ENCODE assay signal across 13 mouse cellular contexts in the genomic region with DNA sequence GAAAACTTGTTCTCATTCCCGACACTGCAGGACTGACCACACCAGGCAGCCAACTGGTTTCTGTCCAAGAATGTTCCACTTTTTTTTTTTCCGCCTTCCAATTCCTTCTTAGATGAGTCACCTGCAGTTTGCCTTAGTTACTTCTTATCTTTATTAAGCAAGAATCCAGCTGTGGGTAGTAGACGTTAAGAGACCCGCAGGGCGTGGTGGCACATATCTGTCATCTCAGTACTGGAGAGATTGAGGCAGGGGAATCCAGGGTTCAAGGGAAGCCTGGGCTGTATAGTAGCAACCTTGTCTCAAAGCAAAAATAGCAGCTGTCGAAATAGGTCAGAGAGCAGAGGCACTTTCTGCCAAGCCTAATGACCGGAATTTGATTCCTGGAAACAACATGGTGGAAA. TPM values are rescaled to one million over a fixed set of nuclear protein-coding genes. Genes with fewer than 3 reads are reported as not detected.
DNase-seq lines count a peak whose midpoint lies in the region; ATAC-seq and TF ChIP-seq lines count a peak whose summit lies in the region.
"Had no signal": no experiment of that assay in that cellular context is flagged by ENCODE, and none has a peak within 500 bp of the region (broad histone marks: within the 10 kb centered on the region; RNA-seq: fewer than 3 reads in every experiment).

No protein-coding gene starts in this region.

- H3K9me3 ChIP-seq in heart, embryonic 13.5 days, result no peaks in the 10 kb centered on the region
- no peaks in the 10 kb centered on the region for H3K9me3 ChIP-seq in liver, embryonic 16.5 days (replicated peaks; ENCODE audit: control insufficient read depth, low read length)
- no peaks in the 10 kb centered on the region for H3K9me3 ChIP-seq in midbrain, postnatal 0 days (ENCODE audit: low read length)
- no peaks in the 10 kb centered on the region for H3K9me3 ChIP-seq in limb, embryonic 10.5 days (replicated peaks)
- H3K9me3 ChIP-seq: lung, embryonic 15.5 days had no signal

- H3K27ac ChIP-seq in heart, embryonic 13.5 days (replicated peaks), result peak overlapping the region; percentile 42
- peak overlapping the region; percentile 45; the same call in 1 of the 2 replicates for H3K27ac ChIP-seq in liver, embryonic 16.5 days (ENCODE audit: low read length)
- no peak overlapping the region for H3K27ac ChIP-seq in midbrain, postnatal 0 days (ENCODE audit: low read depth, low read length)
- no peak overlapping the region for H3K27ac ChIP-seq in limb, embryonic 10.5 days
- H3K27ac ChIP-seq: lung, embryonic 15.5 days had no signal

- H3K79me3 ChIP-seq in C2C12 (ENCODE audit: low read depth), result peaks cover 41% of the 10 kb centered on the region

- 40% methylated on average over 7 of the region's 7 CpGs for WGBS in heart, embryonic 13.5 days
- 26% methylated on average over 7 of the region's 7 CpGs for WGBS in liver, embryonic 16.5 days (ENCODE audit: insufficient replicate concordance)
- 90% methylated on average over 7 of the region's 7 CpGs for whole genome bisulfite sequencing in midbrain, postnatal 0 days
- 89% methylated on average over 7 of the region's 7 CpGs for WGBS in limb, embryonic 10.5 days

- H3K4me2 ChIP-seq in heart, embryonic 13.5 days, result no peak overlapping the region
- peak overlapping the region; percentile 10 for H3K4me2 ChIP-seq in liver, embryonic 16.5 days (ENCODE audit: low read depth, low read length)
- H3K4me2 ChIP-seq in midbrain, postnatal 0 days (ENCODE audit: low read depth, low read length, poor library complexity, severe bottlenecking), result no peak overlapping the region
- H3K4me2 ChIP-seq: lung, embryonic 15.5 days had no signal

- TF ChIP-seq CTCF in C2C12 (IDR thresholded peaks at IDR 0.05; ENCODE audit: control insufficient read depth, insufficient read depth, insufficient read length), result no peak
- no peak for TF ChIP-seq CTCF in midbrain, postnatal 0 days (IDR thresholded peaks at IDR 0.05)

- ATAC-seq in heart, embryonic 13.5 days (ENCODE audit: extremely low read depth, insufficient number of reproducible peaks, low FRiP score, low TSS enrichment), result no peak
- ATAC-seq in liver, embryonic 16.5 days (ENCODE audit: low read depth), result peak; percentile 84
- no peak for ATAC-seq in midbrain, postnatal 0 days (ENCODE audit: low FRiP score)

- H3K4me3 ChIP-seq in C2C12 (ENCODE audit: insufficient read depth, poor library complexity, severe bottlenecking), result no peak overlapping the region
- no peak overlapping the region for H3K4me3 ChIP-seq in heart, embryonic 13.5 days
- no peak overlapping the region for H3K4me3 ChIP-seq in liver, embryonic 16.5 days (ENCODE audit: low read depth, low read length)
- no peak overlapping the region for H3K4me3 ChIP-seq in midbrain, postnatal 0 days (ENCODE audit: low read depth, low read length)
- no peak overlapping the region for H3K4me3 ChIP-seq in limb, embryonic 10.5 days
- H3K4me3 ChIP-seq: lung, embryonic 15.5 days had no signal

- no peaks in the 10 kb centered on the region for H3K36me3 ChIP-seq in C2C12 (ENCODE audit: control insufficient read depth, insufficient read depth)
- no peaks in the 10 kb centered on the region for H3K36me3 ChIP-seq in heart, embryonic 13.5 days
- H3K36me3 ChIP-seq in liver, embryonic 16.5 days (ENCODE audit: control insufficient read depth, insufficient read depth), result no peaks in the 10 kb centered on the region
- H3K36me3 ChIP-seq in midbrain, postnatal 0 days (ENCODE audit: insufficient read depth, low read length), result no peaks in the 10 kb centered on the region
- no peaks in the 10 kb centered on the region for H3K36me3 ChIP-seq in limb, embryonic 10.5 days
- H3K36me3 ChIP-seq: lung, embryonic 15.5 days had no signal

- H3K9ac ChIP-seq in heart, embryonic 13.5 days, result no peak overlapping the region
- no peak overlapping the region; the same call in 1 of the 2 replicates for H3K9ac ChIP-seq in liver, embryonic 16.5 days (ENCODE audit: low read depth, low read length)
- H3K9ac ChIP-seq in midbrain, postnatal 0 days (replicated peaks; ENCODE audit: low read length, poor library complexity, severe bottlenecking), result no peak overlapping the region
- H3K9ac ChIP-seq: lung, embryonic 15.5 days had no signal

- H3K4me1 ChIP-seq in heart, embryonic 13.5 days, result peaks cover 66% of the 10 kb centered on the region
- peaks cover 41% of the 10 kb centered on the region for H3K4me1 ChIP-seq in liver, embryonic 16.5 days (ENCODE audit: control insufficient read depth, low read depth, low read length)
- H3K4me1 ChIP-seq in midbrain, postnatal 0 days (ENCODE audit: insufficient read depth, low read length), result peaks cover under 1% of the 10 kb centered on the region; the same call in 1 of the 2 replicates
- H3K4me1 ChIP-seq in limb, embryonic 10.5 days, result peaks cover 7% of the 10 kb centered on the region

- no peaks in the 10 kb centered on the region for H3K27me3 ChIP-seq in C2C12 (ENCODE audit: control insufficient read depth, insufficient read depth, insufficient read length)
- H3K27me3 ChIP-seq in heart, embryonic 13.5 days (replicated peaks), result no peaks in the 10 kb centered on the region
- no peaks in the 10 kb centered on the region for H3K27me3 ChIP-seq in liver, embryonic 16.5 days (ENCODE audit: control insufficient read depth, insufficient read depth, low read depth, low read length)
- H3K27me3 ChIP-seq in midbrain, postnatal 0 days (ENCODE audit: insufficient read depth, low read length), result no peaks in the 10 kb centered on the region
- no peaks in the 10 kb centered on the region for H3K27me3 ChIP-seq in limb, embryonic 10.5 days (ENCODE audit: low read depth, poor library complexity, severe bottlenecking)
- H3K27me3 ChIP-seq: lung, embryonic 15.5 days had no signal

- H3ac ChIP-seq in C2C12 (ENCODE audit: control insufficient read depth, insufficient read length, low read depth), result no peak overlapping the region

- peaks cover 85% of the 10 kb centered on the region for H3K79me2 ChIP-seq in C2C12 (ENCODE audit: control insufficient read depth, insufficient read depth)

- peak; percentile 65 for DNase-seq in adrenal gland, adult 2 months
- DNase-seq in adrenal gland, postnatal 25 days, result no peak
- no peak for DNase-seq in midbrain, postnatal 0 days (ENCODE audit: low spot score)
- no peak for DNase-seq in limb, embryonic 10.5 days (ENCODE audit: low spot score)
- DNase-seq in urinary bladder, adult 2 months (ENCODE audit: low spot score), result no peak
- DNase-seq: B cell, adult 2 months; cerebellum, postnatal 10 days; spleen, adult 18-20 months had no signal

TF ChIP-seq in C2C12, 6 proteins besides CTCF, POLR2A, EP300 and RAD21 (continues in another document):
- peak; percentile 53 for TF ChIP-seq FOSL1 (IDR thresholded peaks at IDR 0.05; ENCODE audit: insufficient read depth, low read length, poor library complexity, severe bottlenecking)

RNA-seq across cellular contexts. Expression of gene Arhgef18, which starts 19.1 kb away (rescaled TPM):
- 10 to 100 TPM; 28.1 to 36.1 TPM for total RNA-seq in adrenal gland, adult 2 months (2021)
- 43.2 and 48.4 TPM in 2 replicates for polyA plus RNA-seq in adrenal gland, adult 2 months (2012; rRNA removed)
- 30.6 and 53.5 TPM in 2 replicates for total RNA-seq in adrenal gland, postnatal 25 days (2021)
- 18.4 TPM for polyA plus RNA-seq in C2C12 (2012; fragmentation: generic; extraction: Trizol)
- polyA plus RNA-seq in heart, embryonic 13.5 days (2015; fragmentation: Nextera tagmentation; extraction: Ambion mirVana), result 4.9 and 5.4 TPM in 2 replicates
- 2.1 and 2.6 TPM in 2 replicates for polyA plus RNA-seq in liver, embryonic 16.5 days (2015; fragmentation: Nextera tagmentation; extraction: Ambion mirVana)
- 34.3 and 46.0 TPM in 2 replicates for total RNA-seq in midbrain, postnatal 0 days (2014; rRNA removed)
- 6.8 and 7.2 TPM in 2 replicates for polyA plus RNA-seq in midbrain, postnatal 0 days (2015; fragmentation: Nextera tagmentation; extraction: Ambion mirVana)
- polyA plus RNA-seq in limb, embryonic 10.5 days (2016; fragmentation: Nextera tagmentation; extraction: Ambion mirVana), result 8.0 and 9.5 TPM in 2 replicates
- polyA plus RNA-seq in urinary bladder, adult 2 months (2012; rRNA removed), result 34.0 and 36.5 TPM in 2 replicates

RNA-seq across cellular contexts. Expression of gene Pex11g, which starts 55.6 kb away (rescaled TPM):
- total RNA-seq in adrenal gland, adult 2 months (2021), result 10 to 100 TPM; 10.4 TPM
- polyA plus RNA-seq in adrenal gland, adult 2 months (2012; rRNA removed), result 11.8 and 16.9 TPM in 2 replicates
- total RNA-seq in adrenal gland, postnatal 25 days (2021), result 11.2 and 12.4 TPM in 2 replicates
- 1.5 TPM for polyA plus RNA-seq in C2C12 (2012; fragmentation: generic; extraction: Trizol)
- 4.9 and 7.2 TPM in 2 replicates for polyA plus RNA-seq in heart, embryonic 13.5 days (2015; fragmentation: Nextera tagmentation; extraction: Ambion mirVana)
- polyA plus RNA-seq in liver, embryonic 16.5 days (2015; fragmentation: Nextera tagmentation; extraction: Ambion mirVana), result 8.1 and 8.5 TPM in 2 replicates
- 1.8 and 2.2 TPM in 2 replicates for total RNA-seq in midbrain, postnatal 0 days (2014; rRNA removed)
- 3.1 and 3.6 TPM in 2 replicates for polyA plus RNA-seq in midbrain, postnatal 0 days (2015; fragmentation: Nextera tagmentation; extraction: Ambion mirVana)
- 6.3 and 7.6 TPM in 2 replicates for polyA plus RNA-seq in limb, embryonic 10.5 days (2016; fragmentation: Nextera tagmentation; extraction: Ambion mirVana)
- polyA plus RNA-seq in urinary bladder, adult 2 months (2012; rRNA removed), result 8.5 and 11.1 TPM in 2 replicates

RNA-seq across cellular contexts. Expression of gene A430078G23Rik, which starts 58.7 kb away (rescaled TPM):
- under 1 TPM; 0.66 TPM for total RNA-seq in adrenal gland, adult 2 months (2021)
- polyA plus RNA-seq in adrenal gland, adult 2 months (2012; rRNA removed), result 0.11 TPM in 1 of 2 replicates, not detected in the other
- total RNA-seq in adrenal gland, postnatal 25 days (2021), result 0.27 TPM in 1 of 2 replicates, not detected in the other
- not detected for polyA plus RNA-seq in C2C12 (2012; fragmentation: generic; extraction: Trizol)
- polyA plus RNA-seq in heart, embryonic 13.5 days (2015; fragmentation: Nextera tagmentation; extraction: Ambion mirVana), result 0.14 TPM in 1 of 2 replicates, not detected in the other
- polyA plus RNA-seq in liver, embryonic 16.5 days (2015; fragmentation: Nextera tagmentation; extraction: Ambion mirVana), result 0.99 and 1.4 TPM in 2 replicates
- not detected in 2 replicates for total RNA-seq in midbrain, postnatal 0 days (2014; rRNA removed)
- not detected in 2 replicates for polyA plus RNA-seq in midbrain, postnatal 0 days (2015; fragmentation: Nextera tagmentation; extraction: Ambion mirVana)
- polyA plus RNA-seq in limb, embryonic 10.5 days (2016; fragmentation: Nextera tagmentation; extraction: Ambion mirVana), result not detected in 2 replicates
- polyA plus RNA-seq in urinary bladder, adult 2 months (2012; rRNA removed), result 0.37 and 0.65 TPM in 2 replicates
- polyA plus RNA-seq: heart, embryonic 14.5 days had no signal

RNA-seq across cellular contexts. Expression of gene Tex45, which starts 58.8 kb away (rescaled TPM):
- under 1 TPM in 1 of 2 experiments, not detected in 1; 0.17 TPM for total RNA-seq in adrenal gland, adult 2 months (2021)
- 0.16 and 0.17 TPM in 2 replicates for polyA plus RNA-seq in adrenal gland, adult 2 months (2012; rRNA removed)
- total RNA-seq in adrenal gland, postnatal 25 days (2021), result not detected in 2 replicates
- polyA plus RNA-seq in C2C12 (2012; fragmentation: generic; extraction: Trizol), result not detected
- not detected in 2 replicates for polyA plus RNA-seq in heart, embryonic 13.5 days (2015; fragmentation: Nextera tagmentation; extraction: Ambion mirVana)
- not detected in 2 replicates for polyA plus RNA-seq in liver, embryonic 16.5 days (2015; fragmentation: Nextera tagmentation; extraction: Ambion mirVana)
- 0.47 and 0.55 TPM in 2 replicates for total RNA-seq in midbrain, postnatal 0 days (2014; rRNA removed)
- 0.64 and 0.68 TPM in 2 replicates for polyA plus RNA-seq in midbrain, postnatal 0 days (2015; fragmentation: Nextera tagmentation; extraction: Ambion mirVana)
- not detected in 2 replicates for polyA plus RNA-seq in limb, embryonic 10.5 days (2016; fragmentation: Nextera tagmentation; extraction: Ambion mirVana)
- 0.15 and 0.26 TPM in 2 replicates for polyA plus RNA-seq in urinary bladder, adult 2 months (2012; rRNA removed)
- polyA plus RNA-seq: heart, embryonic 14.5 days; lung, embryonic 15.5 days had no signal

Comparison
In these comparisons a context has a peak if more than half of its experiments do, and no peak if none do; other contexts are left out.
1. H3K27ac ChIP-seq: peak in heart, embryonic 13.5 days (single experiment) and liver, embryonic 16.5 days (single experiment); none in midbrain, postnatal 0 days (single experiment) and limb, embryonic 10.5 days (single experiment).